Mouse (Mus musculus): ENCODE measurements around the gene Zfp451.

DNA sequence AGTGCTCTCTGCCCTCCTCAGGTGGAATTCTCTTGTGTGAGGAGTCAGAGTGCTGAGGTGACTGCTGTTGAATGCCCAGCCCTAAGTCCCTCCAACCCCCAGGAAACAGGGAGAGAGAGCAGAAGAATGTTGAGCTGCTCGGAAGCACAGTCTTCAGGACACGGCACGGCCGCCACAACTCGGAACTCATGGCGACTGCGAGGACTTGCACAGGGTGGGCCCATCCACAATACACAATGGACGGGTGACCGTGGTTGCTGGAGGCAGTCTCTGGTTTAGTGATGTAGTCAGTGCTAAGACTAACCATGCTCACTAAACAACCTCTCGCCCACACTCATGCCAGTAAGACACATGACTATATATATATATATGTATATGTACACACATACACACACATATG is 42.8 kb downstream of the Zfp451 start:
- no peak for TF ChIP-seq BHLHE40 (IDR thresholded peaks at IDR 0.05; ENCODE audit: borderline replicate concordance, low read depth, low read length)
- no peak for TF ChIP-seq CTCF (IDR thresholded peaks at IDR 0.05 in 2 of 3, conservative IDR thresholded peaks at IDR 0.05 in 1 of 3; ENCODE audit: control insufficient read depth in 1 of 3, insufficient read depth in 1 of 3, low read depth in 2 of 3, low read length in 3 of 3, poor library complexity in 1 of 3, severe bottlenecking in 1 of 3)
- no peak for TF ChIP-seq GABPA (IDR thresholded peaks at IDR 0.05; ENCODE audit: low read depth, low read length)
- no peak for TF ChIP-seq E2F4 (IDR thresholded peaks at IDR 0.05; ENCODE audit: borderline replicate concordance, low read depth, low read length)
- TF ChIP-seq TAL1 (IDR thresholded peaks at IDR 0.05; ENCODE audit: low read length) = no peak
- no peak for TF ChIP-seq USF1 (IDR thresholded peaks at IDR 0.05; ENCODE audit: low read depth, low read length)
- TF ChIP-seq NELFE (IDR thresholded peaks at IDR 0.05; ENCODE audit: low read depth, low read length) = no peak
- no peak for TF ChIP-seq POLR2A (IDR thresholded peaks at IDR 0.05; ENCODE audit: control insufficient read depth in 1 of 2, insufficient read depth in 1 of 2, low read depth in 1 of 2, low read length in 2 of 2, poor library complexity in 1 of 2)
- no peak for TF ChIP-seq POLR2AphosphoS2 (IDR thresholded peaks at IDR 0.05; ENCODE audit: low read length)
- TF ChIP-seq MAFK (IDR thresholded peaks at IDR 0.05; ENCODE audit: borderline replicate concordance, low read depth, low read length) = no peak
- no peak for TF ChIP-seq GATA1 (IDR thresholded peaks at IDR 0.05; ENCODE audit: low read depth, low read length)
- TF ChIP-seq SIN3A (IDR thresholded peaks at IDR 0.05; ENCODE audit: low read length) = no peak
- no peak for TF ChIP-seq TBP (IDR thresholded peaks at IDR 0.05; ENCODE audit: low read depth, low read length)
